Mouse (Mus musculus) gastrocnemius, adult 8-10 months (tissue): Measurements from ENCODE around the gene Cybrd1. TPM values are rescaled to one million over a fixed set of nuclear protein-coding genes. Genes with fewer than 3 reads are reported as not detected.
A peak's percentile ranks its signal among the peaks of the same experiment; 100 is the strongest.

ENCODE experiments used
- DNase-seq, 2 experiments: peaks; one replicate each; pipeline ENCODE4 v3.0.0; 2022; ENCODE audit warnings: low spot score in 2 of 2
- total RNA-seq, 4 experiments: library from RNA; stranded (reverse); gene quantifications; 2 replicates each; pipeline ENCODE4 v1.2.4; 2022

Cybrd1 gene
- total RNA-seq = under 1 TPM; 0.10 to 0.45 (median 0.27) TPM

DNA sequence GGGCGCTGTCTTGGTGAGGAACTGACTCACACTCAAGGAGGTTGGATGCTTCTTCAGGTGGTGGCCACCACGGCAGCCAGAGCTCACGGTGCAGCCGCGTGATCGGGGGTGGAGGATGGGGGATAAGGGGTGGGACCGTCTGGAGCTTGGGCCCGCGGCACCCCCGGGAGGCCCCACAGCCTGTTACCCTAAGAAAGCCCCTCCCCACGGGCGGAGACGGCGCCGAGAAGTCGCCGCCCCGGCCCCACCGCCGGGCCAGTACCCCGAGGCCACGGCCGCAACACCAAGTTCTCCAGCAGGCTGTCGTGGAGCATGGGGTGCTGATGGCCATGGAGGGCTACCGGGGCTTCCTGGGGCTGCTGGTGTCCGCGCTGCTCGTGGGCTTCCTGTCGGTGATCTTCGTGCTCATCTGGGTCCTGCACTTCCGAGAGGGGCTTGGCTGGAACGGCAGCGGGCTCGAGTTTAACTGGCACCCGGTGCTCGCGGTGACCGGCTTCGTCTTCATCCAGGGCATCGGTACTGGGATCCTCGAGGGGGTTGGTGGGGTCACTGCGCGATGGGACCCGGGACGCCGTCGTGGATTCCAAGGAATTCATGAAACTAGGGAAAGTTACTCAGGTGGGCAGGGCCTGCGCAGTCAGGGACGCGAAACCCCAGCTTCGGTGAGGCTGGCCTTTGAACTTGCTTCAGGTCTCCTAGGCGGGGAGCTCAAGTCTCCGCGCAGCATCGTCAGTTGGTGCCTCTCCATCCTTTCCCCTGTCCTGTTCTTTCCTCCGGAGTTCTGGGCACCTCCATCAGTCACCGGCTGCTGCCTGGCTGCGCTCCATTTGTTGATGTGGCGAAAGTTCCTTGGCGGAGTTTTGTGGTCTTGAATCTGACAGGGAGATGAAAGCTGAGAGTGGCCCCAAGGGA, at the start of gene Cybrd1:
Gene Cybrd1 (plus strand): TSS at position 127 of the 912 bp plus-strand sequence.
- peak; percentile 27 to 60 for DNase-seq

DNA sequence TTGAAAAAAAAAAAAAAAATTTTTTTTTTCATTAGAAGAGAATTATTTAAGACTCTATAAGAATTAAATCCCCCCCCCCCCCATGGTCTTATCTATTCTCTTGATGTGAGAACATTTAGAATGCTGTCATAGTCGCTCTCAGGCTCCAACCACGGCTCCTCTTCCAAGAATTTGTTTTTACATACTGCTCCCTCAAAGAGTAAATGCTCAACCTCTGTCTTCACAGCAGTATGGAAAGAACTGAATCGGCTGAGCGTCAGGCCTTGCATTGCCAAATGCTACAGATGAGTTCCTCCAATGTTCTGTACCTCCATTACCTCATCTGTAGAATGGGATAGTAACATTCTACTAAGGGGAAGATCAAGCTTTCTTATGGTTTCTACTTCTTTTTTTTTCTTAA, 46.1 kb upstream of the Cybrd1 start:
- DNase-seq = no peak

DNA sequence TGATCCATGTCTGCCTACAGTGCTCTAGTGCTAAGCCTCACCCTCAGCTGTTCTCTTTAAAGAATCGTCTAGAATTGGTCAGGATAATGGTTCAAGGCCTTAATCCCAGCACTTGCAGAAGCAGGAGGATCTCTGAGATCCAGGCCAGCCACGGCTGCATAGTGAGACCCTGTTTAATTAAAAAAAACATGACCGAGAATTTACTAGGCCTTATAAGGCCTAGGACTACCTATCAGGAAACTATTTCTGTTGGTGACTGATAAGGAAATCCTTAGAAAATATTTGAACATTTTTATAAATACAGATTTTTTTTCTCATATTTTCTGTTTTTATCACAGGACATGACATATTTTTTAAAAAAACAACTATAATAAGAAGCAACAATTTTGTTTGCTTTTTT, 44.4 kb upstream of the Cybrd1 start:
- DNase-seq = no peak

DNA sequence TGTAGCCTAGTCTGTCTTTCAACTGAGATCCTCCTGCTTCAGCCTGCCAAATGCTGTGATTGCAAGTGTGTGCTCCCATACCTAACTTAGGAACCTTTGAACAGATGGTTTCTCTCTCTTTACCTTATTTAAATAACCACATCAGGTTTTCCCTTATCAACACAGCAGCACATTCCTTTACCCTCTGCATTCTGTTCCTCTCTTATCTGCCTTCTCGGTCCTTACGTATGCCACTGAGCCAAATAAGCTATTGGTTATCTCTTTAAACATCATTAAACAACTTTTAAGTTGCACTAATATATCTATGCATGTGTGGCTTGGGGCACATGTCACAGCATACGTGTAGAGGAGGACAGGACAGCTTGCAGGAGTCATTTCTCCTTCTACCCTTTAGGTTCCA, 43.9 kb upstream of the Cybrd1 start:
- DNase-seq = no peak

DNA sequence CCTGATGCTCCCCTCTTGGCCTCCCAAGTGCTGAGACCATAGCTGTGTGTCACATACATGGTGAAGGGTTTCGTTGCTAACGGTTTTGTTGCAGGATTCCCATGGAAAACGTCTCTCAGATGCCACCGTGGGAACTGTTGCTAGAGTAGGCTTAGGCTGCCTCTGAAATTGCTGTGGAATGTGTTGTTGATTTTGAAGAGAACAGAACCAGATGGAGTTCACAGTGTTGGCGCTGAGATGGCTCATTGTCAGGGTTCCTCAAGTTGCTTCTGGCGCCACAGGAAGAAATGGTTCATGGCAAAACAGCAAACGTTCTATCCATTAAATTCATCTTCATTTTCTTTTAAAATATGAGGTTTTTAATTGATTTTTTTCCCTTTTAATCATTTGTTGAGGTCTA, 35.3 kb upstream of the Cybrd1 start:
- DNase-seq = no peak

DNA sequence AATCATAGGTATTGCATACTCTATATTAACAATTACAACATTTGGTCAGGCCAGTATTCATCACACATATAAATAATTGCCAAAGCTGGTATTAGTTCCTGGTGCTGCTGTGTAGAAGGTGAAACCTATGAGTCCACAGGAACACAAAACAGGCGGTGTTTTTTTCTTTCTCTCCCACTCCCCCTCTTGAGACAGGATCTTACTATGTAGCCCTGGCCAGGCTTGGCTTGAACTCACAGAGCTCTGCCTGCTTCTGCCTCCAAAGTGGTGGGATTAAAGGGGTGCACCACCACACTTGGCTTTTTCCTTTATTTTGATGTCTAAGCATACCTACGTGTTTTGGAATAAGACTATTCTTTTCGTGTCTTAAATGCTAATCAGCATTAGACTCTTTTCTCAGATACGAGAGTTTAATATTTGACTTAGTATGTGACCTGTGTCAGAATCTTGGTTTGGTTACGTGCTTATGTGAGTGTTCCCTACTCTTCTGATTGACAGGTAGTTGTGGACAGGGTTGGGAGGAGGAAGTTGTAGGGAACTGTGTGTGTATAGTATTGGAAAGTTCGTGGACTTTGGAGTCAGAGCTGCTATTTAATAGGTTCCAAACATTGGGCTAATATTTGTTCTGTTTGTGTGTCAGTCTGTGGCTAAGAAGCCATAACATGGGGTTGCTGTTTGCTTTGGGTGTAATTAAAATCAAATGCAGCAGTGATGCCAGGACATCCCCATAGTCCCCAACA, 34.1 kb upstream of the Cybrd1 start:
- no peak for DNase-seq

DNA sequence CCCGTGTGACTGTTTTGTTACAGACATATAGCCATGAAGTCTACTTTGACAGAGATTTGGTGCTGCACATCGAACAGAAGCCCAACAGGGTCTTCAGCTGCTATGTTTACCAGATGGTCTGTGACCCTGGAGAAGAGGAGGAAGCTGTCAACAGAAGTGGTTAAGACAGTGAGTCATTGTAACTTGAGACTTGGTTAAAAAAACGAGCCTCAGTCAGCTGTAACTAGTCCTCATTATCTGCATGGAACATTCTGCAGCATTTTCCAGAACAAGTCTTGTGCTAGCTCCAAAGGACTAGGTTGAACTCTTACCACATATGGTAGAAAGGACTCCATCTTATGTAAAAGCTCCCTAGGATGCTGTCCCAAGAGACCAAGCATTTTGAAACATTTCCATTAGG, 28.0 kb upstream of the Cybrd1 start:
- DNase-seq = no peak

DNA sequence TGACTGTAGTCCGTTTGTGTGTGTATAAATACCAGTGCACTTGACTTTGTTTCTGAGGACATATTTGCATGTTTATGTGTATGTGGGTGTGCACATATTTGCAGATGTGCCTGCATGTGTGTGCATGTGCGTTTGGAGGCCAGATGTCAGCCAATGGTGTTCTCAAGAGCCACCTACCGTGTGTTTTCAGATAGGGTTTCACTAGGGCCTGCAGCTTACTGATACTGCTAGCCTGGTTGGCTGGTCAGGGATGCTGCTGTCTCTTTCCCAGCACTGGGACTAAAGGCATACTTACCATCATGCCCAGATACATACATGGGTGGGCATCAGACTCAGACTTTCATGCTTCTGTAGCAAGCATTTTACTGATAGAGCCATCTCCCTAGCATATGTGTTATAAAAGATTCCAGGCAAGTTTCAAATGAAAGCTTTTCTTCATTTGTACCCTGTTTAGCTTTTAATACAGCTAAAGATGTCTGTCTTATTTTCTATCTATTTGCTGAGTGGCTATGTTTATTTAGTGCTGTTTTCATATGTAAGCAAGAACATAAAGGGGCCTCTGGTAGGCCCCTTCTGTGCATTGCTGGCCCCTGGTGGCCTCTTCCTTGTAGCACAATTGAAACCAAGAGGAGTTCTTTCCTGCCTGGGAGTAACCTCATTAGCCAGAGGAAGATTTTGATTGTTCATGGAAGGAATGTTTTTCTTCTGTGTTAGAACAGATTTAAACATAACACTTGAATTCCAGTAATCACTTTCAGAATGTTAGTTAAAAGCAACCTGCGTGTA, 26.9 kb upstream of the Cybrd1 start:
- DNase-seq = no peak

DNA sequence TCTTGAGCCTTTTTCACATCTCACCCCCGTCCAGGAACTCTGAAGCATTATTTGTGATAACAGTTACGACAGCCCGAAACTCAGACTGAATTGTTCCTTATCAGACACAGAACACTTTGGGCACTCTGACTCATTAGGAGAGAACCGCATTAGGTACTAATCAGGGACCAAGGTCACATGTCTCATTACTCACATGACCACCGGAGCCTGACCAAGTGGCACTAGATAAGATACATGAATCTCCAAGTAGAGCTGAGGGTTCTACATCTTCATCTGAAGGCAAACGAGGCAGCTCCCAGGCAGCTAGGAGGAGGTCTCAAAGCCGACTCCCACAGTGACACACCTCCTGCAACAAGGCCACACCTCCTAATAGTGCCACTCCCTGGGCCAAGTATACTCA, 21.6 kb upstream of the Cybrd1 start:
- DNase-seq = no peak

DNA sequence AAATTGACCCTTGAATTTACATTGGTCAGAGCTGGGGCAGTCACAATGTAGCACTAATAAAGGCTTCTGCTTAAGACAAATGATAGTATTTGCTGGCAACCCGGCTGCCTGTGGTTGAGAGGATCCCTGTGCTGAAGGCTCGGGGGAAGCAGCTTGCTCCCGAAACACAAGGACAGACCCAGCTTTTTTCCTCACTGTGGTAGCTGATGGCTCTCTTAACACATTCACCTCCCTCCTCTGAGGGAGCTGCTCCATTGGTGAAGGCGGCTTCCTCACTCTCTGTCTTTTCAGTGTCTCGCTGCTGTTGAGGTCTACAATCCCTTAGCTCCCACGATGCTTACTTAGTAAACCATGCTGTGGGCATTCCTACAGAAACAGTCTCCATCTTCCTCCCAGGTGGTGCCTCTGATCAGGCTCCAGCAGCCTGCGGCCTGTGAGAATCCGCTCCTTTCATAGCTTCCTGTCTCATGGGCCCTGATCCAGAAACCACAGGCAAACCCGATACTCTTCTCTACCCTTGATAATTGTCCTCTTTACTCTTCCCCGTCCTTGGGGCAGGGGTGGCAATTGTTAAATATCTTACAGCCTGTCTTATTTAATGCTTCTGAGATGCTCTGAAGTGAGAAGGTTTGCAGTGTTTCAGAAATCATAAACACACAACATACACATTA, 15.0 kb upstream of the Cybrd1 start:
- no peak for DNase-seq

DNA sequence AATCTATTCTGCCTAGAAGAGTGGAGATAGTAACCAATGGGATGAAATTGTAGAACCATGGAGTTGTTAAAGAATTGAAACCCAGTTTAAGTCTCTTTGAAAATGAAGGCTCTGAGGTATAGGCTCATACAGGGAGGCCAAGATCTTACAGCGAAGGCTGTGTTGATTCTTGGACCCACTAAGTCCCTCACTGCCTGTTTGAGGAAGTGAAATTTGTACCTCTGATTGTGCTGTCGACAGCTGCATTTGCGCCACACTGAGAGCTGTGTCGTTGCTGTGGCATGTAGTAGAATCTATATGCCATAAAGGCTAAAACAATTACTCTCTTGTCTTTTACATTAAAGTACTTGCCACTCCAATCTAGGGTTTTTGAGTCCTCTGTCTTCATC, 14.4 kb upstream of the Cybrd1 start:
- DNase-seq = no peak

DNA sequence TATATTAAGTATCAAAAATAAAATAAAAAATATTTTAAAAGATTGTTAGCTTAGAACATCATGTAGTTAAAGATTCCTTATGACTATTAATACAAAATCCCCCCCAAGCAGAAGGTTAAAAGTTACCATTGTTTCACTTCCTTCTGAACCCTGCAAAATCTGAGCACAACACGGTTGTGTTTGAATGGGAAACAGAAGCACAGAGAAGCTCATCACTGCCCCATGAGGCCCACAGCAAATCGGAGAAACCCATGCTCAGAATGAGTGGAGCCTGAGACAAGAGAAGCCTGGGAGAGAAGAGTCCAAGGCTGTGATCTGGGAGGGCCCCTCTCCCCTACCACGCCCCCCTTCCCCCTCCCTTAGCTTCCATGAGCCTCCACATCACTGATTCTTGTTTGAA, 13.0 kb upstream of the Cybrd1 start:
- DNase-seq = no peak

DNA sequence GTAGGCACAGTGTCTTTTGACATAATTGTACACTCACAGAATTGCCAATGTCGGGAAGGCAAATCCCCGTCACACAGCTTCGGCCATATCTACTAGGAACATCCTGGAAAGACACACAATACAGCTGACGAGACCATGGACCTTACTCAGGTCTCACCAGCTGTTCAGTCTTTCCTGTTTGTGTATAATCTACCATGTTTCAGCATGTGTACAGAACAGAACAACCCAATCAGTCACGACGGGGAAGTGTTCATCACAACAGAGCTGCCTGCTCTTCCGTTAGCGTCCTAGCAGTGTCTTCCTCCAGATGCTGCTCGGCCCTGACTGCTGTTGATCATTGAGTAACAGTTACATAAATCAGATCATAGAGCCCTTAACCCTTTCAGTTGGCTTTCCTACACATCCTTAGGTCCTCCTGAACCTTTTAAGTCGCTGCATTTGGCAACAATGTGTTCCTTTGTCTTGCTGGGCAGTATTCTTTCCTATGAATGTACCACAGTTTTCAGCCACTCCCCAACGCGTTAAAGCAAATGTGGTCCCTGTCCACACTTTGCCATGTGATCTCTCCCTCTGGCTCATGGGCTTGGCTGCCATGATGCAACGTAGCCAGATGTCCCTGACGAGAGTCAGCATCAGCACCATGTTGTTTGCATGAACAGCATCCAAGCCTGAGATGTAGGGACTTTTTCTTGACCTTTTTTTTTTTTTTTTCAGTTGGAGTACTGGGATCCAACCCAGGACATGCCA, 12.1 kb upstream of the Cybrd1 start:
- DNase-seq = no peak

DNA sequence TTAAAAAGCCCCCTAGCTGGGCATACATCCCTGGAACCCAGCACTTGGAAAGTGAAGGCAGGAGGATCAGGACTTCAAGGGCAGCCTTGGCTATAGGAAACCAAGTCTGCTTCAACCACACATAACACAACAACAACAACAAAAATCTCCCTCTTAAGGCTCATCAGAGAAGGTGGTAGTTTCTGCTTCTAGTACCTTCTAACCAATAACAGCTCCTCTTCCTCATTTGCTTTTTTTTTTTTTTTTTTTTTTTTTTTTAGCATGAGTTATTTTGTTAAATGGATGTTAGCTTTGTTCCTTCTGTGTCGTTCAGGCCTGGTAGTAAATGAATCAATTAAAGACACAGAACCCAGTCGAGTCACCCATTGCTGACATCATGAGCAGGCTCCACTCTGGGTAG, 10.5 kb upstream of the Cybrd1 start:
- no peak for DNase-seq

DNA sequence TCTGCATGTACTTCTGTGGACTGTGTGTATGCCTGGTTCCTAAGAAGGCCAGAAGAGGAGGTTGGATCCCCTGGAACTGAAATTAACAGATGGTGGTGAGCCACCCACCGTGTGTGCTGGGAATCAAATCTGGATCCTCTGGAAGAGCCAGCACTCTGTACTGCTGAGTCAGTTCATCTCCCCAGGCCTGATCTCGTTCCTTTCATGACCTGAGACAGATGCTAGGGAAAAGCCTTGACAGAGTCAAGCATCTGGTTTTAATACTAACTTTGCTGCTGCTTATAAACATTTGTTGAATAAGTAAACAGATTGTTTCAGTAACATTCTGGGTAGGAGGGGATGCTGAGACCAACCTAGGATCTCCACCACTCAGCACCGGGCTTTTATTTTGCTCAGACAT, 9.2 kb upstream of the Cybrd1 start:
- no peak for DNase-seq

DNA sequence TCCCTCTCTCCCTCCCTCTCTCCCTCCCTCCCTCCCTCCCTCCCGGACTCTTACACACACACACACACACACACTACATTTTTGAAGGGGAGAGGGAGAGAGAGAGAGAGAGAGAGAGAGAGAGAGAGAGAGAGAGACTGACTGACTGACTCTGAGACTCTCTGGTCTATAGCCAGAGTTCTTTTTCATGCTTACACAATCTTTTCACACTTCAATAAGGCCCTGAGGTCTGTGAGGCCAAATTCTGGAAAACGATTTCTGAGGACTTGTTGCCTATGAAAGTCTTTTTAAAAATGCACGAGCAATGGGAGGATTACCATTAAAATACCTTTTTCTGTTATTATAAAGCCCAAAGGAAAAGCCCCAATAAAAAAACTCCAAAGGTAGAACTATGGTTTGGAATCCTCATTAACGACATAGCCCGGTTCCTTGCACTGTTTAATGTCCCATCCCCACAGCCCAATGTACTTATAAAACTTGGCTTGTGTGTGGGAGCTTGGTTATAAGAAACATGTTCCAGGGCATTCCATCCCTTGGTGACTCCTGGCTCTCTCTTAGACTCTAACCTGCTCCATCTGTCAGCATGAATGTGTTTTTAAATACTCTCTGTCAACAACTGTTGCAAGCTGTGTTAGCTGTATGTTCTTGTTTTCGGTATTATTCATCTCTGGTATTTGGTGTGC, 4.1 kb upstream of the Cybrd1 start:
- DNase-seq = no peak

DNA sequence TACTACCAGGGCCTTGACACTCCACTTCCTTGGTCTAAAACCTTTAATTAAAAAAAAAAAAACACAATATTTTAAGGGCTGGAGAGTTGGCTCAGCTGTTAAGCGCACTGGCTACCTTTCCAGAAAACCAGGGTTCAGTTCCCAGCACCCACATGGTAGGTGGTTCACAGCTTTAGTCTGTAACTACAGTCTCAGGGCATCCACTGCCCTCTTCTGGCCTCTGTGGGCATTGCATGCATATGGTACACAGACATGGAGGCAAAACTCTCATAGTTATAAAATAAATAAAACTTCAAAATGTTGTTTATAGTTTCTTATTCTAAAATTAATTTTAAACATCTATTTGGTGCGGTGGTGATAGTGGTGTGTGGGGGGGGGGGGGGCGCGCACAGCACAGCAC, 1.6 kb upstream of the Cybrd1 start:
- no peak for DNase-seq

DNA sequence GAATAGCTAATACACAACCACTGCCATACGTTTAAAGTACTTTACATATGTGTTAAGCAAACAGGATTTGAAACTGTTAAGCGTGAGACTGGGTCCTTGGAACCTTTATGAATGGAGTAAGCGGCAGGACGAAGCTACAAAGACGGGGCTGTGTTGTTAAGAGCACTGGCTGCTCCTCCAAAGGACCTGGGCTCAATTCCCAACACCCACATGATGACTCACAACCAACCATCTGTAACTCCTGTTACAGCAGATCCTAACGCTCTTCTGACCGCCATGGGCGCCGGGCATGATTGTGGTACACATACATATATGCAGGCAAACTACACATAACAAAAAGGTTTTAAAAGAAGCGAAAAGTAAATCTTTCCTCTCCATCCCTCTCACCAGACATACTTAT, 3.1 kb downstream of the Cybrd1 start:
- no peak for DNase-seq

DNA sequence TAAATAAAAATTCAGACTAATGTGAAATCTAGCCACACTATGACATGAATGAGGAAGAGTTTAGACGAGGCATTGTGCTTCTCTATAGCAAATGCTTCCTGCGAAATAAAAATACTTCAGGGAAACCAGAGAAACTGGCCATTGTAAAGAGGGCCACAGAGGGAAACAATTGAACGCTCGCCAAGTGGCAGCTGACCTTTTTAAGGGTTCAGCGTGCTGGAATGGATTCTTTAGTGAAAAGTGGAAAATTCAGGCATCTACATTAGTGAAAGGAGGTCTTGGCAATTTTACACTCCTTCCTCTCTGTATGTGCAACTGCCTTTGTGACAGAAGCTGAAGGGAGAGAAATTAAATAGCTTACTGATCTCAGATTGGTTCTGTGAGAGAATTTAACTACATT, 3.7 kb downstream of the Cybrd1 start:
- DNase-seq = no peak
